Mouse (Mus musculus) embryo, embryonic 11 days (tissue): ENCODE measurements around the gene Gfi1b.
A peak's percentile ranks its signal among the peaks of the same experiment; 100 is the strongest.

ENCODE experiments used
- DNase-seq: peaks from one replicate; pipeline ENCODE4 v3.0.0-alpha.2; 2015

Gene Gfi1b

GRCm38 (mm10) chr2:28621664-28622171 lies at the start of gene Gfi1b:
Gene Gfi1b, minus strand, starts transcription at chr2:28621982.
- DNase-seq = no peak

DNA sequence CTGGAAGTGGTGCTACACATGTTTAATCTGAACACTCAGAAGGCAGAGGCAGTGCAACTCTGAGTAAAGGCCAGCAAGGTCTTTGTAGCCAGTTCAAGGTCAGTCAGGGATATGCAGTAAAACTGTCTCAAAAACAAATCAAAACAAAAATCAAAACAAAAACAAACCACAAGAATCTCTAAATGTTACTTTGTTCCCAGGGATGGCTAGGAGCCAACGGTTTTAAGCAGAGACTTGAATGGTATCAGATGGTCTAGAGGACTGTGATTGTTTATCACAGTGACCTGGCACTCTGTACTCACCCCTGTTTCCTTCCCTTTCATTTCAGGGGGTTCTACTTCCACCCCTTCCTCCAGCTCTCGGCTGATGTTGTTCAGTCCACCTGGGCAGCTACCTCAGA lies 49.7 kb upstream of the Gfi1b start:
- DNase-seq = no peak

DNA sequence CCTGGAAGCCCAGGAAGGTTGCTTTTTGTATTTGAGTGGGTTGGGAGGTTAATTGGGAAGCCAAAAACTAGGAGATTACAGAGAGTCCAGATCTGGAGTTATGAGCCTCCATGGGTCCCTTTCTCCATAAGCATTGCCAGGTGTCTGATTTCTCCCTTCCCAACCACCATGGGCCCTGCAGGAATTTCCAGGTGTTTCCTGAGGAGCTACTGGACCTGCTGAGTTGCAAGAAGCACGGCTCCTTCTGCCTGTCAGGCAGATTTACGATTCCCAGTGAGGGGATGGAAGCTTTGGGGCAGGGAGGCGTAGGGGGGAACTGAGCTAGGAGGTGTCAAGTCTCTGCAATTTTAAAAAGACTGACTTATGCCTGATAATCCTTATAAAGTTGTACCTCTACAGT lies 44.0 kb upstream of the Gfi1b start:
- peak; percentile 6 for DNase-seq

- DNase-seq = no peak
Observed at GRCm38 (mm10) chr2:28662891-28663290, 41.1 kb upstream of the Gfi1b start.

GRCm38 (mm10) chr2:28656216-28656615 lies 34.4 kb upstream of the Gfi1b start:
- DNase-seq = no peak

DNA sequence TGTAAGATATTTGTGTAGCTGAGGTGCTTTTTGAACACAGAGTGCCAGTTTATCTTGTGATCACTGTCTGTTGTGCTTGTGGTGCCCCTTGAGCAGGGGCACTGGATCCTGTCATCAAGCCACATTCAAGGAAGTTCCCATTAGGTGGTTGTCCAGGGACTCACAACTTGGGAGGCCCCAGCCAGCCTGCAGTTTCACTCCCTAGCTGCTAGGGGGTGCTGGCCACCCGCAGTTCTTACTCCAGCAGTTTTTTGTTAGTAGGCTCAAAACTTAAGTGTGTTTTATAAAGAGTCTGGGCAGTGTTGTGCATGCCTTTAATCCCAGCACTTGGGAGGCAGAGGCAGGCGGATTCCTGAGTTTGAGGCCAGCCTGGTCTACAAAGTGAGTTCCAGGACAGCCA lies 32.5 kb upstream of the Gfi1b start:
- DNase-seq = peak; percentile 38

DNA sequence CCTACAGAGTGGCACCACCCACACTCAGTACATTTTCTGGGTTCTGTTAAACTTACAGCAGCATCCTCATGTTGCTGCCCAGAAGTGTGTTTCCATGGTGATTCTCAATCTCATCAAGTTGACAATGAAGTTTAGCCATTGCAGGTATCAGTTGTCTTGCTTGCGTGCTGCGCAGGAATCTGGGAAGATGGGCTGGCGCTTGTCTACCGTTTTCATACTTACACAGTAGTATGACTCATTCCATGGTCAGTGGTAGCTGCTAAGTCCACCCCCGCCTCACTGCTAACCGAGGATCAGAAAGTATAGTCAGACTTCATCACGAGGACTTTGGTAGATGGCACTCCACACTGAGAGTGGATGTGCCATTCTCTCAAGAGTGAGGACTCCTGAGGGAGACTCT lies 31.6 kb upstream of the Gfi1b start:
- no peak for DNase-seq

DNA sequence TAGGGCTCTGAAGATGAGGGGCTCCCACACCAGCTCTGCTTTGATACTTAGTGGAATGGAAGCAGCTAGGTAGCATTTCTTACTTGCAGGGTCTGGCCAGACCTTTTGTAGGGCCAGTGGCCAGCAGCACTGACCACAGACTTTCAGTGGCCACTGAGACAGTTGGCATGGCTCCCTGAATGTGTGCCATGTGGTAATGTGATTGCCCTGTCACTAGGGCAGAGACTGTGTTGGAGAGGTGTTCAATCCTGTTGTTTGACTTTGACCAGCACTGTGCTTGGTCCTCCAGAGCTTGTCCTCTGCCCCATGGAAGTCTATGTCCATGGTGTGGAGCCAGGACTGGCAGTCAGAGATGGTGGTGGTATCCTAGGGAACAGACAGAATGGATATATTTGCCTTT lies 28.7 kb upstream of the Gfi1b start:
- DNase-seq = no peak

GRCm38 (mm10) chr2:28643081-28643480 lies 21.3 kb upstream of the Gfi1b start:
- no peak for DNase-seq

GRCm38 (mm10) chr2:28641435-28641941 lies 19.7 kb upstream of the Gfi1b start:
- peak; percentile 60 for DNase-seq

- peak; percentile 98 for DNase-seq
Observed at GRCm38 (mm10) chr2:28640461-28641424, 19.0 kb upstream of the Gfi1b start, which contains the start of gene Tsc1. Gene Tsc1, plus strand, starts transcription at chr2:28641228.

DNA sequence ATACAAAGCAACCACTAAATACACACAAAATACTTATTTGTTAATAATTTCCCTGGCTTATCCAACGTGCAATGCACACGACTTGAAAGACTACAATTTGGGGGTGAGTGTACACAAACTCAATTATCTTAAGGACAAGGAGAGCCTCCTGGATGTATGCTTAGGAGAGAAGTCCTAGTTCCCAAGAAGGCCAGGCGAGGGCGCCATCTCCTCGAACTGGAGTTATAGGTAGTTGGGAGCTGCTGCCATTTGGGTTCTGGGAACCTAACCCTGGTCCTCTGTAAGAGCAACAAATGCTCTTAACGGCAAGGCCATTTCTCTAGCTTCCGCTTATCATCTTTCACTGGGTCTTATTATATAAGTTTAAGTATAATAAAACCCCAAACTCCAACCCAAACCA lies 18.0 kb upstream of the Gfi1b start:
- DNase-seq = peak; percentile 40

- DNase-seq = peak; percentile 84
Observed at GRCm38 (mm10) chr2:28638886-28639285, 17.1 kb upstream of the Gfi1b start.

DNA sequence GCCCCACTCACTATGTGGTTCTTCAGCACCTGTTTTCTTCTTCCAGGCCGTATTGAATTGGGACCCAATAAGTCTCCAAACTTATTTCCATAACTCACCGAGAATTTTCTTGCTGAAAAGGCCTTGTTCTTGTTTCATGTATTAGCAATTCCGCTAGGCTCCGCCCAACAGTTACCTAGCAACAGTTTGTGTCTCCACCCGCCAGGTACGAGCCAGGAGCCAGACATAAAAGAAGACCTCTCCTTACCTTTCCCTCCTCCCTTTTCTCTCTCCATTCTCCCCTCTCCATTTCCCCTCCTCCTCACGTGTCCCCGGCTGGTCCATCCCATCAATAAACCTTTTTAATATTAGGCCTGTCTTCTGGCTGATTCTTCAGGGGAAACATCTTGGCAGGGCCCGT lies 16.6 kb upstream of the Gfi1b start:
- no peak for DNase-seq

DNA sequence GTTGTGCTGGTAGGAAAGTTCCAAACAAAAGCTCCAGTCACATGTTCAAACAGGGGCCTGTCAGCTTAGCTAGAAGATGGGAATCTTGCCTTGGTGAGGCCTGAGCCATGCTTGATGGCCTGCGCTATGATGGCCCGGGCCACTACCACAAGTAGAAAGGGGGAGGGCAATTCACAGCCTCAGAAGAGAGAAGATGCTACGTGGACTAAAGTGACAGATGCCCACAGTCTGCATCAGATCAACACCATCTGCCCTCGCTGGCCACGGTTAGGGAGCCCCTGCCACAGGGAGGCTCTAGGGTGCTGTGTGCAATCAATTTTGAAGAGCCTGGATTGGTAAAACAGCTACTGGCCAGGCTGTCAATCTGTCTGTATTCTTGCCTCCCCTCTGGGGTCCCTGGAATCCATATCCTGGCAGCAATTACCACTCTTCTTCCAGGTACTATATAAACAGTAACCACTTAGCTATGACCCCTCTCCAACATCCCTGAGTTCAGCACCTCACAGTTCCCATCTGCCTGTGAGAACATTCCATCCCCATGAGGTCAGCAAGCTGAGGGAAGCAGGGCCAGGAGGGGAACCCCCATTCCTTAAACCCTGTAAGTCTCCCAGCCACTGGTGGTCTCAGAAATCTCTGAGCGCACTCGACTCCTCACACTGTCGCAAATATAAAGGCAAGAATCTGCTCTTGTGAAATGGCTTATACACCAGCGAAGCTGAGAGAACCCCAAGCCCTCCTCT lies 15.5 kb upstream of the Gfi1b start:
- DNase-seq = no peak

- DNase-seq = no peak
Observed at GRCm38 (mm10) chr2:28635199-28635598, 13.4 kb upstream of the Gfi1b start.

- DNase-seq = no peak
Observed at GRCm38 (mm10) chr2:28633136-28633535, 11.4 kb upstream of the Gfi1b start.

GRCm38 (mm10) chr2:28632626-28633025 lies 10.8 kb upstream of the Gfi1b start:
- no peak for DNase-seq

DNA sequence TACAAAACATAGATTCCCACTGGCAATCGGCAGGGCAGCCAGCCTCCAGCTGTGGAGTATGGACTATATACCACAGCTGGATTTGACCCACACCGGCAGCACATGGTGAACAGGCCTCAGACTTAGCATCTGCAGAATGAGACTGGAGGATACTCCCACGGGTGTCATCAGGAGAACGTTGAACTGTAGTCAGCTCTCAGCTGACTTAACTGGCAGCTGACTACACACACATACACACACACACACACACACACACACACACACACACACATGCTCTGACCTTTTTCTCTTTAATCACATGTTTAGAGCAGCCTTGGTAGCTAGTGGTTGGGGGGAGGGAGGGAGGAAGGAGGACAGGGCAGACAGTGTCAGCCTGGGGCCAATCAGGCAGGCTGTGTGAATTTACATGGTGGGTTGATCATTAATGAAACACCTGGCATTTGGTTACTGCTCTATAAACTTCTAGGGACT lies 8.2 kb upstream of the Gfi1b start:
- peak; percentile 32 for DNase-seq

- DNase-seq = no peak
Observed at GRCm38 (mm10) chr2:28628053-28628452, 6.3 kb upstream of the Gfi1b start.

DNA sequence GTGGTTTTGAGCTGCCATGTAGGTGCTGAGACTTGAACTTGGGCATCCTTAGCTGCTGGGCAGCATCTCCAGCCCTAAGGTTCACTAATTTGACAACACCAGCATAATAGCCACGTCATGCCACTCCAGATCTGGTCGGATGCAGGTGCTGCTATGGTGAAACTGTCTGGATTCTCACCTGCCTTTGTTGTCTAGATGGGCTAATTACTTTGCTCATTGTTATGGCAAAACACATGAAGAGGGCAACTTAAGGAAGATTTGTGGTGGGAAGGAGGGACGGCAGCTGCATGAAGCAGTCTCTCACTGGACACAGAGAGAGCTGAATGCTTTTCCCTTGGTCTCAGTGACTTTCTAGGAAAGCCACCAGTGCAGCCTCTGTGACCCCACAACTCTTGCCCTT lies 4.3 kb upstream of the Gfi1b start:
- no peak for DNase-seq

GRCm38 (mm10) chr2:28624870-28625269 lies 3.1 kb upstream of the Gfi1b start:
- DNase-seq = no peak

DNA sequence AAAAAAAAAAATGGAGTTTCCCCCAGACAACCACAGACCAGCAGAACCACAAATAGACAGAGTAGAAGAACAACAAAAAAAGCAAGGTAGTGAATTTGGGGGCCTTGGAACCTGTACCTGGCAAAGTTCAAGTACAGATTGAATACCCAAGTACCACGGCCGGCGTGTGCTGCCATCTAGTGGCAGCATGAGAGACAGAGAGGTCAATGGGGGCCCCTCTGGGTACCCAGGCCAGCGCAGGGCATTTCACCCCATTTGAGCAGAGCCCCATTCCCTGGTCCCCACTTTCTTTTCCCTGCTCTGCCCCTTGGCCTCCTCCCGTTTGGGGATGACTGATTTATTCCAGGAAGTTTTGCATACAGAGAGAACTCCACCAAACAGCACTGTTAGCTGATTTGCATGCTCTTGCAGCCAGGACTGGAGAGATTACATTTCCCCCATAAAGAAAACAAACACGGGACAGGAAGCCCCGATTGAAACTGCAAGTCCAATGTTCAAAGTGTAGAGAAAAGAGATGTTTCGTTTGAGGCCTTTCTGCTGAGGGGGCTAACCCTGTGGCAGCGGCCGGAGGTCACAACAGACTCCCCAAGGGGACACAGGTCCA lies 841 bp upstream of the Gfi1b start:
- peak; percentile 75 for DNase-seq
